Comparison of ENCODE assay signal across 21 mouse cellular contexts in the genomic region with DNA sequence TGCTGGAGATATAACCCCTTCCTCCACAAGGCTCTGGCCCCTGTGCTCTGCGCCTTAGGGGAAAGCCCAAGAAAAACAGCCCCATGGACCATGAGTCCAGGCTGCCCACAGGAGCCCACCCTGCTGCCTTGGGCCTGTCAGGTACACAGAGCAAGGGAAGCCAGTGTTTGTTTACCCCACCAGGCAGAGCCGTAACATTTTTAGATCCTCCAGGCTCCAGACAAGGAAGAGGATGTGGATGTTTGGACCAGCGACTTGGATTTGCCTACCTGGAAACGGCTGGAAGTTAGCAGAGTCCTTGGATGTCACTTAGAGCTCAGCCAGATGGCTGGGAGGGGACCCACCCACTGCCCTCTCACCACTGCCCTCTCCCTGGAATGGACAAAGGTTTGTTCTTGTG. TPM values are rescaled to one million over a fixed set of nuclear protein-coding genes. Genes with fewer than 3 reads are reported as not detected.
A peak's percentile ranks its signal among the peaks of the same experiment; 100 is the strongest.
DNase-seq lines count a peak whose midpoint lies in the region; ATAC-seq and TF ChIP-seq lines count a peak whose summit lies in the region.
"Had no signal": no experiment of that assay in that cellular context is flagged by ENCODE, and none has a peak within 500 bp of the region (broad histone marks: within the 10 kb centered on the region; RNA-seq: fewer than 3 reads in every experiment).

No protein-coding gene starts in this region.

- intact Hi-C loops in heart, adult 2 months (cut with DNase I): no loop called here

- no peaks in the 10 kb centered on the region for H3K36me3 ChIP-seq in heart, adult 2 months (ENCODE audit: control insufficient read depth, insufficient read depth, low read length)
- no peaks in the 10 kb centered on the region for H3K36me3 ChIP-seq in heart, embryonic 12.5 days
- H3K36me3 ChIP-seq in neural tube, embryonic 13.5 days: no peaks in the 10 kb centered on the region
- H3K36me3 ChIP-seq in kidney, embryonic 15.5 days: no peaks in the 10 kb centered on the region
- H3K36me3 ChIP-seq: embryonic facial prominence, embryonic 13.5 days; heart, embryonic 13.5 days; neural tube, embryonic 12.5 days had no signal

- TF ChIP-seq EP300 in heart, adult 2 months (IDR thresholded peaks at IDR 0.05; ENCODE audit: insufficient read depth, low read depth, low read length): no peak

- H3K4me3 ChIP-seq in heart, adult 2 months: no peak overlapping the region
- H3K4me3 ChIP-seq in heart, embryonic 12.5 days: no peak overlapping the region
- no peak overlapping the region for H3K4me3 ChIP-seq in lung, adult 2 months (replicated peaks; ENCODE audit: extremely low read depth, low read depth, low read length)
- no peak overlapping the region for H3K4me3 ChIP-seq in neural tube, embryonic 13.5 days
- no peak overlapping the region for H3K4me3 ChIP-seq in kidney, embryonic 15.5 days (replicated peaks)
- H3K4me3 ChIP-seq: embryonic facial prominence, embryonic 13.5 days; heart, embryonic 13.5 days; neural tube, embryonic 12.5 days had no signal

- peak overlapping the region; percentile 66 for H3K27ac ChIP-seq in heart, adult 2 months
- H3K27ac ChIP-seq in heart, embryonic 12.5 days (ENCODE audit: poor library complexity, severe bottlenecking): no peak overlapping the region
- 0 out of 2 replicates have a peak overlapping the region, but pooled peaks have one; percentile 3 for H3K27ac ChIP-seq in neural tube, embryonic 13.5 days (replicated peaks)
- H3K27ac ChIP-seq in kidney, embryonic 15.5 days: no peak overlapping the region
- H3K27ac ChIP-seq: embryonic facial prominence, embryonic 13.5 days; heart, embryonic 13.5 days; kidney, postnatal 0 days; neural tube, embryonic 12.5 days had no signal

- DNase-seq in heart, adult 2 months: no peak
- DNase-seq in lung, adult 2 months: peak; percentile 4
- no peak for DNase-seq in lung, adult 18-20 months
- no peak for DNase-seq in neural tube, embryonic 10.5 days (ENCODE audit: extremely low spot score, low spot score)
- DNase-seq: adrenal gland, adult 8-10 months; cerebellum, adult 9-11 months; gastrocnemius, postnatal 36 days; kidney, adult 11 months; layer of hippocampus, postnatal 36 days; liver, postnatal 0 days; right cerebral cortex, postnatal 14 days; spleen, adult 18-20 months; thymus, adult 18-20 months; thymus, postnatal 4 days had no signal

- ATAC-seq in heart, embryonic 12.5 days (ENCODE audit: insufficient number of reproducible peaks, low FRiP score): no peak
- no peak for ATAC-seq in neural tube, embryonic 13.5 days (ENCODE audit: low read depth)
- no peak for ATAC-seq in kidney, embryonic 15.5 days (replicated peaks; ENCODE audit: low FRiP score)
- ATAC-seq: liver, postnatal 0 days had no signal

- no peak for TF ChIP-seq POLR2A in heart, adult 2 months (IDR thresholded peaks at IDR 0.05; ENCODE audit: insufficient read depth, low read depth, low read length)
- TF ChIP-seq POLR2A in lung, adult 2 months (IDR thresholded peaks at IDR 0.05; ENCODE audit: borderline replicate concordance, extremely low read depth, low read depth, low read length): no peak

- H3K4me2 ChIP-seq in heart, embryonic 12.5 days: no peak overlapping the region
- H3K4me2 ChIP-seq in neural tube, embryonic 13.5 days: no peak overlapping the region
- no peak overlapping the region for H3K4me2 ChIP-seq in kidney, embryonic 15.5 days
- H3K4me2 ChIP-seq: embryonic facial prominence, embryonic 13.5 days; heart, embryonic 13.5 days; neural tube, embryonic 12.5 days had no signal

- H3K9me3 ChIP-seq in heart, embryonic 12.5 days (replicated peaks): no peaks in the 10 kb centered on the region
- no peaks in the 10 kb centered on the region for H3K9me3 ChIP-seq in neural tube, embryonic 13.5 days
- no peaks in the 10 kb centered on the region for H3K9me3 ChIP-seq in kidney, embryonic 15.5 days (replicated peaks)
- H3K9me3 ChIP-seq: embryonic facial prominence, embryonic 13.5 days; heart, embryonic 13.5 days; neural tube, embryonic 12.5 days had no signal

- 57% methylated on average over 4 of the region's 4 CpGs for WGBS in heart, adult 2 months
- WGBS in heart, embryonic 12.5 days: 50% methylated on average over 4 of the region's 4 CpGs
- WGBS in lung, adult 2 months: 39% methylated on average over 4 of the region's 4 CpGs
- 65% methylated on average over 4 of the region's 4 CpGs for WGBS in neural tube, embryonic 13.5 days
- 58% methylated on average over 4 of the region's 4 CpGs for WGBS in kidney, embryonic 15.5 days

- H3K27me3 ChIP-seq in heart, adult 2 months (ENCODE audit: control insufficient read depth, insufficient read depth, low read length): no peaks in the 10 kb centered on the region
- H3K27me3 ChIP-seq in heart, embryonic 12.5 days (replicated peaks): peaks cover 19% of the 10 kb centered on the region
- H3K27me3 ChIP-seq in neural tube, embryonic 13.5 days: peaks cover 36% of the 10 kb centered on the region
- H3K27me3 ChIP-seq in kidney, embryonic 15.5 days: peaks cover 20% of the 10 kb centered on the region

- H3K4me1 ChIP-seq in heart, adult 2 months (ENCODE audit: control insufficient read depth, insufficient read depth, low read length): peaks cover 7% of the 10 kb centered on the region
- H3K4me1 ChIP-seq in heart, embryonic 12.5 days (replicated peaks): peaks cover 15% of the 10 kb centered on the region
- H3K4me1 ChIP-seq in lung, adult 2 months (ENCODE audit: control insufficient read depth, insufficient read depth, low read length): peaks cover 12% of the 10 kb centered on the region
- peaks cover 10% of the 10 kb centered on the region for H3K4me1 ChIP-seq in neural tube, embryonic 13.5 days (replicated peaks)
- H3K4me1 ChIP-seq in kidney, embryonic 15.5 days: peaks cover 20% of the 10 kb centered on the region

- no peak for TF ChIP-seq CTCF in heart, adult 2 months (IDR thresholded peaks at IDR 0.05)
- TF ChIP-seq CTCF in lung, adult 2 months (IDR thresholded peaks at IDR 0.05; ENCODE audit: insufficient read depth, low read length): no peak

- H3K79me2 ChIP-seq in heart, adult 2 months (replicated peaks; ENCODE audit: control insufficient read depth, insufficient read depth, low read length): no peaks in the 10 kb centered on the region

- no peak overlapping the region for H3K9ac ChIP-seq in heart, adult 2 months (ENCODE audit: low read depth, low read length)
- no peak overlapping the region for H3K9ac ChIP-seq in heart, embryonic 12.5 days
- H3K9ac ChIP-seq in neural tube, embryonic 13.5 days: peak overlapping the region; percentile 12; the same call in 1 of the 2 replicates
- no peak overlapping the region for H3K9ac ChIP-seq in kidney, embryonic 15.5 days
- H3K9ac ChIP-seq: embryonic facial prominence, embryonic 13.5 days; heart, embryonic 13.5 days; liver, postnatal 0 days; neural tube, embryonic 12.5 days had no signal

RNA-seq across cellular contexts. Expression of a gene that starts 4.8 kb away (rescaled TPM):
- total RNA-seq in heart, adult 2 months (2021): 10 to 100 TPM; 27.1 to 27.3 TPM
- 32.6 and 45.1 TPM in 2 replicates for polyA plus RNA-seq in heart, adult 2 months (2012; rRNA removed)
- 1.7 and 2.3 TPM in 2 replicates for polyA plus RNA-seq in heart, embryonic 12.5 days (2016; fragmentation: Nextera tagmentation; extraction: Ambion mirVana)
- 138 and 155 TPM in 2 replicates for polyA plus RNA-seq in lung, adult 2 months (2012; rRNA removed)
- polyA plus RNA-seq in neural tube, embryonic 13.5 days (2015; fragmentation: Nextera tagmentation; extraction: Ambion mirVana): 3.3 TPM in 2 replicates
- polyA plus RNA-seq in kidney, embryonic 15.5 days (2015; fragmentation: Nextera tagmentation; extraction: Ambion mirVana): 3.8 and 5.1 TPM in 2 replicates

RNA-seq across cellular contexts. Expression of a gene that starts 48.7 kb away (rescaled TPM):
- 10 to 100 TPM; 18.9 to 21.7 TPM for total RNA-seq in heart, adult 2 months (2021)
- polyA plus RNA-seq in heart, adult 2 months (2012; rRNA removed): 21.4 and 31.6 TPM in 2 replicates
- 1.4 and 1.7 TPM in 2 replicates for polyA plus RNA-seq in heart, embryonic 12.5 days (2016; fragmentation: Nextera tagmentation; extraction: Ambion mirVana)
- polyA plus RNA-seq in lung, adult 2 months (2012; rRNA removed): 72.5 and 75.9 TPM in 2 replicates
- polyA plus RNA-seq in neural tube, embryonic 13.5 days (2015; fragmentation: Nextera tagmentation; extraction: Ambion mirVana): 3.0 and 3.3 TPM in 2 replicates
- 2.9 and 3.0 TPM in 2 replicates for polyA plus RNA-seq in kidney, embryonic 15.5 days (2015; fragmentation: Nextera tagmentation; extraction: Ambion mirVana)

Comparison
In these comparisons a context has a peak if more than half of its experiments do, and no peak if none do; other contexts are left out.
1. H3K27ac ChIP-seq: peak in heart, adult 2 months (single experiment) and neural tube, embryonic 13.5 days (single experiment); none in heart, embryonic 12.5 days (single experiment) and kidney, embryonic 15.5 days (single experiment).